Mouse (Mus musculus): ENCODE measurements around the gene Cops7b.
A peak's percentile ranks its signal among the peaks of the same experiment; 100 is the strongest.
"Not testable (repeated sequence)": the region's sequence is repeated elsewhere in the genome, so short reads cannot be mapped to it uniquely, and the experiment has no call there.

The Cops7b gene

GRCm38 (mm10) chr1:86582451-86583096 lies at the start of gene Cops7b, which contains the start of gene Pde6d:
Cops7b (plus strand) TSS chr1:86582904.
Pde6d (minus strand) TSS chr1:86582629.
- peak; percentile 93 to 96 for DNase-seq (ENCODE audit: low spot score in 2 of 2)

DNA sequence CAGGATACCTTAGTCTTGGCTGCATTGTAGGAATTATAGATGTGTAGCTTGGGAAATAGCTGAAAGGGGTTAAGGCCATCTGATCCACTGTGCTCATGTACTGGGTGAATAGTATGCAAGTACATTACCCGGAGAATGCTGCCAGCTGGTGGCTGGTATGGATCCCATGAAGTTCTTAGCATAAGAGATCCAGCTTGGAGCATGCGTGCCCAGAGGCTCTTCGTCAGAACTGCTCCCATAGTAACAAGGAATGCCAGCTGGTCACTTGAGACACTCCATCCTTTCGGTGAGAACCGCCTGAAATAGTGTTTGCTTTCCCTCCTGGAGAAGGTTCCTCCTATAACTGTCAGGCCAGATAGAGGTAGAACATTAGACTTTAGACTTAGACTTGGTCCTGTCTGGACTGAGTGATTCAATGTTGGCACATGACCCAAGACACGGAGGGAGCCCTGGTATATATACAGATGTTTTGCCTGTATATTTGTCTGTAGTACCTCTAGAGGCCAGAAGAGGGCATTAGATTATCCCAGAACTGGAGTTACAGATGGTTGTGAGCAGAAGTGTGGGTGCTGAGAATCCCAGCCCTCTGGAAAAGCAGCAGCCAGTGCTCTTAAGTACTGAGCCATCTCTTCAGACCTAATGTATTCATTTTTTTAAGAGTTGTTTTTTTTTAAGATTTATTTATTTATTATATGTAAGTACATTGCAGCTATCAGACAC lies 49.1 kb upstream of the Cops7b start:
- DNase-seq (ENCODE audit: low spot score in 2 of 2), result no peak

DNA sequence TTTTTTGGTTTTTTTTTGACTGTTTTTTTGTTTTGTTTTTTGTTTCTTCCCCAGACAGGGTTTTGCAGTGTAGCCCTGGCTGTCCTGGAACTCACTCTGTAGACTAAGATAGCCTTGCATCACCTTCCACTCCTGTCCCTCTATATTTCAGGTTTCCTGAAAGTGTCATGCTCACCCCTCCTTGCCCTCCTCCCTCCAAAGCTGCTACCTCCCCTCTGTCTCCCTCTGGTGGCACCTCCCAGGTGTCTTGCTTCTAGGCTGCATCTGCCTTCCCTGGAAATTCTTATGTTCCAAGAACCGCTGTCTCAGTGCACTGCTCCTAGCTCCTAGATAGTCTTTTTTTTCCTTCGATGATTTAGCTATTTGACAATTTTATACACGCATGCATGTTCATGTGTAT lies 44.3 kb upstream of the Cops7b start:
- peak in 1 of 2 experiments; percentile 48 for DNase-seq (ENCODE audit: low spot score in 2 of 2)

DNA sequence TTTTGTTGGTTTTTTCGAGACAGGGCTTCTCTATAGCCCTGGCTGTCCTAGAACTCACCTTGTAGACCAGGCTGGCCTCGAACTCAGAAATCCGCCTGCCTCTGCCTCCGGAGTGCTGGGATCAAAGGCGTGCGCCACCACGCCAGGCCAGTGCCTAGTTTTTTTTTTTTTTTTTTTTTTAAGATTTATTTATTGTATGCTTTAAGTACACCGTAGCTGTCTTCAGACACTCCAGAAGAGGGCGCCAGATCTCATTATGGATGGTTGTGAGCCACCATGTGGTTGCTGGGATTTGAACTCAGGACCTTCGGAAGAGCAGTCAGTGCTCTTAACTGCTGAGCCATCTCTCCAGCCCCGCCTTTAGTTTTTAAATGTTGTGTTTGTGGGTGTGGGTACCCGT lies 43.1 kb upstream of the Cops7b start:
- DNase-seq (ENCODE audit: low spot score in 2 of 2), result not testable (repeated sequence)

DNA sequence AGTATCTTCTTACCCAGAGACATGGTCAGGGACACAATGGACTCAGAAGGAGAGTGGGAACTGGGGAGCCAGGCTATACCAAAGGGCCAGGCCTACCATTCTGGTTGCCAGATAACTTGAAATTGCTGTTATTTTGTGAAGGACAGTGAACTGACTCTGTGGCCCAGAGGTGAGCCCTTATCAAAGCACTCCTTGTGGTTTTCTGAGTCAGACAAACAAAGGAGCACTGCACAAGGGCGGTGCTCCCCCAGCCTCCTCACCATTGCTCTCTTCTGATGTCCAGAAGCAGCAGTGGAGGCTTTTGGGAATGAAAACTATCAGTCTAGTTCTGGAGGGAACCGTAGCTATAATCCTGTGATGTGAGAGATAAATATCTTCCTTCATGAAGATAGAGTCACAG lies 40.1 kb upstream of the Cops7b start:
- no peak for DNase-seq (ENCODE audit: low spot score in 2 of 2)

- no peak for DNase-seq (ENCODE audit: low spot score in 2 of 2)
Observed at GRCm38 (mm10) chr1:86546797-86547196, 35.9 kb upstream of the Cops7b start.

DNA sequence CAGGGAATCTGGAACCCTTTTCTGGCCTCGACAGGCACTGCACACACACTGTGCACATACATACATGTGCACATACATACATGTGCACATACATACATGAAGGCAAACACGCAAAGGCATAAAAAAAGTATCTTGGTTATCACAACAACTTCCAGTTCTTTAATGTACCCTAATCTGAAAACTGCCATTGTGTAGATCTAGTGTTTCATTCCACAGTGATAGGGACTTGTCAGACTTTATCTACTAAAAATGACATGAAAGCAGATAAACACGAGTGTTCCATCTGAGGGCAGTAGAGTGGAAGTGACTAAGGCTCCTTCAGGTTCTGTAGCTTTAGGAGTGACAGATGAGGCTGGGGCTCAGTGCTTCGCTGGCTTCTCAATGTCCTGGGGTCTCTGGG lies 31.4 kb upstream of the Cops7b start:
- no peak for DNase-seq (ENCODE audit: low spot score in 2 of 2)

DNA sequence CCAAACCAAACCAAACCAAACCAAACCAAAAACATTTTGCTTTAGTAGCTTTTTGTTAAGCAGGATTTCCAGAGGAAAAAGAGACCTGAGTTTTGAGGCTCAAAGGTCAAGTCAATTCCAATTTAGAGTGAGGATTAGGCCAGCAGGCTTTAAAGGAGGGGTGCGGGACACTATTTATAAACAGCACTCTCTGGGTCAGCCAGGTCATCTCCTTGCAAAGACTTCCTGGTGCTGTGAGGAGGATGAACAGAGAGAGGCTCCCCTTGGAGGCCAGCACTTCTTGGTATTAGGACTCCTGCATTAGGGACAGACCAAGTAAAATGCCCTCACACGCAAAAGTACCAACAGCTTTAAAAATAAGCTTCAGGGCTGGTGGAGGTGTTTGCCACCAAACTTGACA lies 30.8 kb upstream of the Cops7b start:
- no peak for DNase-seq (ENCODE audit: low spot score in 2 of 2)

DNA sequence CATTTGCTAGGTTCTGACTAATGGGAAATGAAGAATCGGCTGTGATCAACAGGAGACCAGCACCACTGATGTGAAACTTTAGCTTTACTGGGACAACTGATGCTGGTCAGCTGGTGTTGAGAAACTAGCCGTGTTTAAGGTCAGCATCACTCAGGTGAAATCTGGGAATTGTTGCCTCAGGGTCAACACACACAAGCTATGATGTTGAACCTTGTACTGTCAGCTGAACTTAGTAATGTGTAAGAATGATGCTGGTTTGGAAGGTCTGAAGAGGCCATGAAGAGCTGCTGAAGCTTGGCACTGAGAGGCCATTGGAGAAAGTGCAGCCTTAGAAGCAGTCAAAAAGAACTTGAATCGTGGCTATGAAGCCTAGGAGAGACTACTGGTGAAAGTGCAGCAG lies 27.0 kb upstream of the Cops7b start:
- DNase-seq (ENCODE audit: low spot score in 2 of 2), result no peak

DNA sequence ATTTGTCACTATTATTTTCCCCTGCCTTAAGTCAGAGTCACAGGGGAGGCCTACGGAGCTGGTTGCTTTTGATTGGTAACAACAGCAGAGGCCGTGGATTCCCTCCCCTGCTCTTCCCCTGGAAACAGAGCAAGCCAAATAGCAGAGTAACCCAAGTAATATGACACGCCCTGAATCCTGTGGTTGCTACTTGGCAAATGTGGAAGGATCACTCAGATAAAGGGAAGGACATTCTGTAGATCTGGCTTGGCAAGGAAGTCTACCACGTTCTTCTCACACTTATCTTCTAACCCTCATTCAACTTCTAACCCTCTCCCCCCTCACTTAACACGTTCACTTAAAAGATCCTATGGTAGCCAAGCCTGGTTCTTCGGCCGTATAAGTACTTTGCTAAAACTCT lies 24.8 kb upstream of the Cops7b start:
- no peak for DNase-seq (ENCODE audit: low spot score in 2 of 2)

GRCm38 (mm10) chr1:86559232-86559631 lies 23.5 kb upstream of the Cops7b start:
- DNase-seq (ENCODE audit: low spot score in 2 of 2), result no peak

DNA sequence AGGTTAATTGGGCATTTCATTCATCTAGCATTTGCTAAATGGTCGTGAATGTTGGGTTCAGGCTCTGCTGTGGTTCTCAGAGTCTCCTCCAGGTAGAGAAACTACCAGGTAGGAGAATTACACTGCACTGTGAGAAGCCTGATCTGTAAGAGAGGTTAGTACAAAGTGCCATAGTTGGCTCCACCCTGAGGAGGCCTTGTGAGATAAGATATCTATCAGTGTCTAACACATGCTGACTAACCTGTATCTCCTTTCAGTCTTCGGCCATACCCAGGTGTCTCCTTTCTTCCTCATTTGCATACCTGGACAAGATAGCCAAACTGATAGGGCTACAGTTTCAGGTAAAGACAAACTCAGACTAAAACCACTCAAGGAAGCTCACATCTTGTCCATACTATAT lies 20.0 kb upstream of the Cops7b start:
- DNase-seq (ENCODE audit: low spot score in 2 of 2), result no peak

- no peak for DNase-seq (ENCODE audit: low spot score in 2 of 2)
Observed at GRCm38 (mm10) chr1:86568409-86568808, 14.3 kb upstream of the Cops7b start.

GRCm38 (mm10) chr1:86569292-86569860 lies 13.3 kb upstream of the Cops7b start:
- DNase-seq (ENCODE audit: low spot score in 2 of 2), result no peak

- no peak for DNase-seq (ENCODE audit: low spot score in 2 of 2)
Observed at GRCm38 (mm10) chr1:86571381-86571780, 11.3 kb upstream of the Cops7b start.

DNA sequence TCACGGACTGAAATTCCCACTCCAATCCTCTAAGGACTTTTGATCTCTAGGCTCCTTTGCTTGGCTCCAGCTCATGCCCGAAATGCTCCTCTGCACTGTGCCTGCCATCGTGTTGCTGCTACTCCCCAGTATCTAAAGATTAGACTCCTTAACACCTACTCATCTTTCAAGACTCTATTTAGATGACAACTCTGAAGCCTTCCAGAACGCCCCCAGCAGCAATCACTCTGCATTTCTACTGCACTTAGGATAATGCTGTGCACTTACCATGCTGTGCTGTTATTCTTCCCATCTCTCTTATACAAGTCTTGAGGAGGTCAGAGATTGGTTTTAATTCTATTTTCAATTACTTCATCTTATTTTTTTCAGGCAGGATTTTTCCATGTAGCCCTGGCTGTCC lies 10.8 kb upstream of the Cops7b start:
- DNase-seq (ENCODE audit: low spot score in 2 of 2), result no peak

DNA sequence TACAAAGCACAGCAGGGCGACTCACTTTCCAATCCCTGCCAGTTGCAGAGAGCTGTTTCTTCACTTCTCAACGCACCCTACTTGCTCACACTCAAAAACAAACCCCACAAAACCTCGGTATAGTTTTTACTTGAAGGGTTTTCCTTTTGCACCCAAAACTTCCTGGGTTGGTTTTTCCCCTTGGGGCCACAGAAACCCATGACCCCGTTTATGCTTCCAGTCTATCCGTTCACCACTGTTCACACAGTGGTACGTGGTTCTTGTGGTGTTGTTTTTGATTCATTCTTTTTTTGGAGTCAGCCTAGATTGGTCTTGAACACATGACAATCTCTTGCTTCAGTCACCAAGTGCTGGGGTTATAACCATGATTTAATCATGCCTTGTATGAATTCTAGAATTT lies 2.3 kb upstream of the Cops7b start:
- no peak for DNase-seq (ENCODE audit: low spot score in 2 of 2)

GRCm38 (mm10) chr1:86581692-86582450 lies 833 bp upstream of the Cops7b start:
- DNase-seq (ENCODE audit: low spot score in 2 of 2), result peak; percentile 18 to 54

DNA sequence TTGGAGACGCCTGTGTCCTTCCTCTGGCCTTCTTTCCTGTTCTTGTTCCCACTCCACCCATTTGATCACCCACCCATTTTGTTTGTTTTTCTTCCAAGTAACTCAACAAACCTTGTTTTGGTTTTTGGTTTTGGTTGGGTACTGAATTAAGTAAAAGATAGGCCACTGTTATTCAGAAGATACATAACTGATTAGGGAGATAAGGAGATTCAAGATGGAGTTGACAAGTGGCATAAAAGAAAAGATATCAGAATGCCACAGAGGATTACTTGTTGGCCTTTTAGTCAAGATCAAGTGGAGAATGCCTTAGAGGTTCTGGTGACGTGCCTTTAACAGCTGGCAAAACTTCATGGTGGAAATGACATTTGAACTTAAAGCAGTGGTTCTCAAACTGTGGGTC lies 1.0 kb downstream of the Cops7b start:
- DNase-seq (ENCODE audit: low spot score in 2 of 2), result no peak

DNA sequence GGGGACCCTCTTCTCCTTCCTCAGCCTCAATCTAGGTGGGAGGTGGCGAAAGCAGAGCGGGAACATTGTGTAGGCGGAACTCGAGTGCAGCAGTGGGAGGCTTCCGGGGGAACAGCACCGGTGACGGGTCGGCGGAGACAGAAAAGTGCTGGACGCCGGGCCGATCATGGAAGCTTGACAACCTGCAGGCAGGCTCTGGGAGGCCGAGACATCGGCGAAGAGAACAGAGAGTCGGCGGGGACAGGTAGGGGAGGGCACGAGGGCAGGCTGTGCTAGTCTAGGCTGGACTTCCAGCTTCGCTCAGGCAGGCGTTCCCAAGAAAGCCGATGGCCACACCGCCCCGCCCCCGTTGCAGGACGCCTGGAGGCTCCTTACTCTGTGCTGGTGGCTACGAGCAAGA lies 4.3 kb downstream of the Cops7b start:
- peak; percentile 79 to 87 for DNase-seq (ENCODE audit: low spot score in 2 of 2)

- DNase-seq (ENCODE audit: low spot score in 2 of 2), result no peak
Observed at GRCm38 (mm10) chr1:86594539-86594938, 11.8 kb downstream of the Cops7b start.

DNA sequence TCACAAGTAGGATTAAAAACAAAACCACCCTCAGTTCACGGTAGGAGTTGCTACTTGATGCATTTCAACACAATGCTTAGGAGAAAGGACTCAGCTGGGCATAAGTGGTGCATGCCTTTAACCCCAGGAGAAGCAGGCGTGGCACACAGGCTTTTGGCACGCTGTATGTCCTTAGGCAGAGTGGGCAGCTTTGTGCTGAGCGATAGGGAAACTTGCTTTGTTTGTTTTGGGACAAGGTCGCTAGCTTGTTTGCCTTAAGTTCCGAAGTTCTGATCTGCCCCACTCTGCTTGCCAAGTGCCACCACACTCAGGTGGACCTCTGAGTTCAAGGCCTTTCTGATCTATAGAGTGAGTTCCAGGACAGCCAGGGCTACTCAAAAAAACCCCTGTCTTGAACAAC lies 12.6 kb downstream of the Cops7b start:
- DNase-seq (ENCODE audit: low spot score in 2 of 2), result no peak

Measured in spleen, postnatal 10 days (tissue).